Mouse (Mus musculus): ENCODE data around the gene Wdhd1. TPM values are rescaled to one million over a fixed set of nuclear protein-coding genes. Genes with fewer than 3 reads are reported as not detected.

The Wdhd1 gene
- total and polyA plus RNA-seq, 3 experiments = 51.6 to 91.5 TPM; not detected in 1

- peaks cover 49% of the 10 kb centered on the region for H3K79me2 ChIP-seq (ENCODE audit: control insufficient read depth, insufficient read depth, low read length, poor library complexity)
- H3K27me3 ChIP-seq (ENCODE audit: control insufficient read depth in 1 of 2, insufficient read depth in 2 of 2, low read length in 2 of 2) = no peaks in the 10 kb centered on the region
- no peaks in the 10 kb centered on the region for H3K9me3 ChIP-seq (replicated peaks; ENCODE audit: insufficient read depth, low read length)
- peak overlapping the region; percentile 76 for H3K27ac ChIP-seq (ENCODE audit: control insufficient read depth, low read depth, low read length)
- H3K4me3 ChIP-seq (ENCODE audit: control insufficient read depth in 1 of 2, insufficient read depth in 1 of 2, low read depth in 2 of 2, low read length in 2 of 2) = peak overlapping the region; percentile 67 to 78
- DNase-seq (ENCODE audit: low read depth, low spot score) = peak; percentile 71
- peaks cover 21 to 26% of the 10 kb centered on the region in 2 experiments for H3K36me3 ChIP-seq (ENCODE audit: control insufficient read depth in 1 of 2, insufficient read depth in 2 of 2, low read length in 2 of 2)
- peaks cover 0 to 7% of the 10 kb centered on the region in 2 experiments; a peak in 1 of 4 replicates for H3K4me1 ChIP-seq (ENCODE audit: control insufficient read depth in 1 of 2, insufficient read depth in 2 of 2, low read length in 2 of 2)
- peak overlapping the region; percentile 78 for H3K9ac ChIP-seq (ENCODE audit: control insufficient read depth, low read depth, low read length, poor library complexity, severe bottlenecking)
- TF ChIP-seq ZNF384 (IDR thresholded peaks at IDR 0.05; ENCODE audit: low read depth, low read length) = peak; percentile 38; the same call in 1 of the 2 replicates
- peak; percentile 25; the same call in 1 of the 2 replicates for TF ChIP-seq SMC3 (IDR thresholded peaks at IDR 0.05; ENCODE audit: low read depth, low read length)
- TF ChIP-seq RCOR1 (IDR thresholded peaks at IDR 0.05; ENCODE audit: low read depth, low read length) = no peak
- TF ChIP-seq RAD21 (IDR thresholded peaks at IDR 0.05; ENCODE audit: low read depth, low read length) = peak; percentile 13; the same call in 1 of the 2 replicates
- TF ChIP-seq CTCF (IDR thresholded peaks at IDR 0.05 in 2 of 3, conservative IDR thresholded peaks at IDR 0.05 in 1 of 3; ENCODE audit: control insufficient read depth in 1 of 3, insufficient read depth in 1 of 3, low read depth in 2 of 3, low read length in 3 of 3, poor library complexity in 1 of 3, severe bottlenecking in 1 of 3) = peak in 2 of 3 experiments; percentile 12 to 16; a peak in 1 of 6 replicates
- TF ChIP-seq POLR2A (IDR thresholded peaks at IDR 0.05; ENCODE audit: control insufficient read depth in 1 of 2, insufficient read depth in 1 of 2, low read depth in 1 of 2, low read length in 2 of 2, poor library complexity in 1 of 2) = 0 out of 4 replicates have a peak, but pooled peaks of 1 of the 2 experiments have one; percentile 12
- TF ChIP-seq MAZ (IDR thresholded peaks at IDR 0.05; ENCODE audit: low read depth, low read length) = no peak
- no peak for TF ChIP-seq TAL1 (IDR thresholded peaks at IDR 0.05; ENCODE audit: low read length)
- TF ChIP-seq MYB (IDR thresholded peaks at IDR 0.05; ENCODE audit: low read depth, low read length) = no peak
- no peak for TF ChIP-seq MYC (IDR thresholded peaks at IDR 0.05; ENCODE audit: low read depth, low read length)
- TF ChIP-seq NRF1 (IDR thresholded peaks at IDR 0.05; ENCODE audit: insufficient read depth, low read depth, low read length, poor library complexity, severe bottlenecking) = no peak
- TF ChIP-seq MXI1 (IDR thresholded peaks at IDR 0.05; ENCODE audit: low read depth, low read length) = no peak
- no peak for TF ChIP-seq ETS1 (IDR thresholded peaks at IDR 0.05; ENCODE audit: low read depth, low read length)
Measured at GRCm38 (mm10) chr14:47275417-47275816, 1.2 kb downstream of the Wdhd1 start.

- Histone ChIP-seq H3K9me3 (replicated peaks; ENCODE audit: insufficient read depth, low read length) (no peaks in the 10 kb centered on the region), H3K79me2 (ENCODE audit: control insufficient read depth, insufficient read depth, low read length, poor library complexity) (peaks cover 38% of the 10 kb centered on the region), H3K4me1 (ENCODE audit: control insufficient read depth in 1 of 2, insufficient read depth in 2 of 2, low read length in 2 of 2) (peaks cover 0 to 7% of the 10 kb centered on the region in 2 experiments; a peak in 1 of 4 replicates), H3K27me3 (ENCODE audit: control insufficient read depth in 1 of 2, insufficient read depth in 2 of 2, low read length in 2 of 2) (no peaks in the 10 kb centered on the region), H3K36me3 (ENCODE audit: control insufficient read depth in 1 of 2, insufficient read depth in 2 of 2, low read length in 2 of 2) (peaks cover 21 to 33% of the 10 kb centered on the region in 2 experiments), H3K4me3 (ENCODE audit: control insufficient read depth in 1 of 2, insufficient read depth in 1 of 2, low read depth in 2 of 2, low read length in 2 of 2) (no peak overlapping the region), H3K27ac (ENCODE audit: control insufficient read depth, low read depth, low read length) (no peak overlapping the region), H3K9ac (ENCODE audit: control insufficient read depth, low read depth, low read length, poor library complexity, severe bottlenecking) (no peak overlapping the region)
- no peak for DNase-seq (ENCODE audit: low read depth, low spot score)
- TF ChIP-seq NELFE (IDR thresholded peaks at IDR 0.05; ENCODE audit: low read depth, low read length) = no peak
- no peak for TF ChIP-seq ZC3H11A (IDR thresholded peaks at IDR 0.05; ENCODE audit: low read depth, low read length)
- no peak for TF ChIP-seq MYC (IDR thresholded peaks at IDR 0.05; ENCODE audit: low read depth, low read length)
- no peak for TF ChIP-seq CHD2 (IDR thresholded peaks at IDR 0.05; ENCODE audit: low read length)
- TF ChIP-seq E2F4 (IDR thresholded peaks at IDR 0.05; ENCODE audit: borderline replicate concordance, low read depth, low read length) = no peak
- no peak for TF ChIP-seq USF1 (IDR thresholded peaks at IDR 0.05; ENCODE audit: low read depth, low read length)
- no peak for TF ChIP-seq MEF2A (IDR thresholded peaks at IDR 0.05; ENCODE audit: extremely low read depth, insufficient replicate concordance, low read depth, low read length, poor library complexity, severe bottlenecking)
- no peak for TF ChIP-seq NRF1 (IDR thresholded peaks at IDR 0.05; ENCODE audit: insufficient read depth, low read depth, low read length, poor library complexity, severe bottlenecking)
- TF ChIP-seq MAZ (IDR thresholded peaks at IDR 0.05; ENCODE audit: low read depth, low read length) = no peak
- no peak for TF ChIP-seq BHLHE40 (IDR thresholded peaks at IDR 0.05; ENCODE audit: borderline replicate concordance, low read depth, low read length)
Measured at GRCm38 (mm10) chr14:47273751-47274150, 2.9 kb downstream of the Wdhd1 start.
